Mouse (Mus musculus) gastrocnemius, adult 18-20 months (tissue): Measurements from ENCODE around the gene Klhl3. TPM values are rescaled to one million over a fixed set of nuclear protein-coding genes. Genes with fewer than 3 reads are reported as not detected.
A peak's percentile ranks its signal among the peaks of the same experiment; 100 is the strongest.

Source experiments
- DNase-seq: peaks from one replicate; pipeline ENCODE4 v3.0.0; 2021; ENCODE audit warnings: low spot score
- total RNA-seq, 2 experiments: library from RNA; stranded (reverse); gene quantifications; 2 replicates each; pipeline ENCODE4 v1.2.3; 2021

Gene Klhl3
- total RNA-seq, 2 experiments from 2014 or later, result 0.26 to 0.78 TPM

DNA sequence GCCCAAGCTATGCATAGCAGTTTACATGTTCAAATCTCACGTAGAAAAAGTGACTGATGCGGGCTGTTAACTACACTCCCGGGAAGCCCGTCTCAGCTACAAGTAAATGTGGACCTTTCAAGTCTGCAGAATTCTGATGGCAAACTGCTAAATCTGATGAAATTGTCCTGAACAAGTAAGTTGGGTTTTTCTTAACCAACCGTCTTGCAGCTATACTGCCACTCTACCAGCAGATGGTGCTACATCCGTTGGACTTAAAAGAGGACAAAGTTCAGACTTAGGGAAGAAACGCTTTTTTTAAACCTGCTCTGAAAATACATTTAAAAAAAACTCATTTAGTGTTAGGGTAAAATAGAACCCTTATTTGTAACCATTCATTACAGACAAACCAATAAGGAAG is 12.7 kb upstream of the Klhl3 start:
- peak; percentile 64 for DNase-seq

GRCm38 (mm10) chr13:58124989-58125388 is 11.6 kb upstream of the Klhl3 start:
- no peak for DNase-seq

DNA sequence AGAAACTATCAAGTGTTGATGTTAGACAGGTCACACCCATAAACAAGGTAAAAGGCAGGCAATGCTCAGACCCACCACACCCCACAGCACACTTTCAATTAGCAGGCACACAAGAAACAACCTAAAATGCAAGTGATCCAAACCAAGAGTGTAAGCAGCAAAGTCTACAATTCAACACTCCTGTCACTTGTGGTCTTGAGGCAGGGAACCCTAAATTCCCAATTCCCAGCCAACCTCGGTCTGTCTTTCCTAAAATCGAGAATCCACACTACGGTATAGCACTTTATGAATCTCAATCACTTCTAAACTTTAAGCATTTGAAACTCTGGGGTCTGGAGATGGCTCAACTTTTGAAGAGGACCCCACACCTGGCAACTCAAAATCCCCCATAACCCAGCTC is 10.9 kb upstream of the Klhl3 start:
- DNase-seq, result no peak

GRCm38 (mm10) chr13:58123381-58123780 is 10.0 kb upstream of the Klhl3 start:
- no peak for DNase-seq

DNA sequence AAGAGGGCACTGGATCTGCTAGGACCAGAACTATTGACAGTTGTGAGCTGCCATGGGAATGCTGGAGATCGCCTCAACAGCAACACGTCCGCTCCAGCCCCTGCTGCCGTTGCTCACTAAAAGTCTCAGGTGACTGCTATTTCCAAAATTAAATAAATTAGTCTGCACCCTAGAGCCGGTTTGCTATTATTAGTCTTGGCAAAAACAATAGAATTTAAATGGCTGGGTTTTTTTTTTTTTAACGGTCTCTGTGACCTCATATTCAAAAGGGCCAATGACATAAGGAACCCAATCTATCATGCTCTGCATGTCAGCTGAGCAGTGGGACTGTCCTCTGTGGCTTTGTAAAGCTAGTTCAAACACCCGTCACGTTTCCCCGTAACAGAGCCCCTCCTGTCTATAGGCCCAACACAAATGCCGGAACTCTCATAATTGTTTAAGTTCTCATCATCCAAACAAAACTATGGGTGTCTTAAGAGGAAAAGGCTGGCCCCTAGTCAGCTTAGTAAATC is 9.4 kb upstream of the Klhl3 start:
- no peak for DNase-seq

DNA sequence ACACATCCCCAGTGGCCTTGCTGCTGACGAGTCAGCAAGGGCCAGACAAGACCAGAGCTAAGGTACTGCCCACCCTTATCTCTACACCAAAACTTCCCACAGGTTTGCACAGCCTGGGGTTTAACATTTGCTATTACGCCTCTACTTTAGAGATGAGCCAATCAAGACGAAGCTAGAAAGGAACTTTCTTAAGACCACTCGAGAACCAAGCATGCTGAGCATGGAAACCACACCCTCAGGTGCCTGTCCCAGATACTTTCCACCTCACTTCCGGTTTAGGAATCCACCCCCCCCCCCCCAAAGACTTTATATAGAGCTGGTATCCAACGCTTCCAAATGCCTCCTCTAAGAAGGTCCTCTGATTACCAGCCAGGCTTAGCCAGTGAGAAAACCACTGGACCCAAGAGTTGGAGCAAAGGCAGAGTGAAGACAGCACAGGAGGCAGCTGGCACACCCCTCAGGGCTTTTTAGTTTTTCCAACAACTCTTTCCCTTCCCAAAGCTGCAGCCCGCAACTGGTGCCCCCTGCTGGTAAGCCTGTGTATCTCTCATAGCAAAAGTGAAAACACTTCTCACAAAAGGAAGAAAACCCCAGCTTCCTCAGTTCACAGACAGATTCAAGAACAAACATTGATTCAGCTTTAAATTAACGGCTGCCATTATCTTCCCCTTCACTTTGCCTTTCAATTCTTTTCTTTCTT is 4.1 kb upstream of the Klhl3 start:
- peak; percentile 70 for DNase-seq

DNA sequence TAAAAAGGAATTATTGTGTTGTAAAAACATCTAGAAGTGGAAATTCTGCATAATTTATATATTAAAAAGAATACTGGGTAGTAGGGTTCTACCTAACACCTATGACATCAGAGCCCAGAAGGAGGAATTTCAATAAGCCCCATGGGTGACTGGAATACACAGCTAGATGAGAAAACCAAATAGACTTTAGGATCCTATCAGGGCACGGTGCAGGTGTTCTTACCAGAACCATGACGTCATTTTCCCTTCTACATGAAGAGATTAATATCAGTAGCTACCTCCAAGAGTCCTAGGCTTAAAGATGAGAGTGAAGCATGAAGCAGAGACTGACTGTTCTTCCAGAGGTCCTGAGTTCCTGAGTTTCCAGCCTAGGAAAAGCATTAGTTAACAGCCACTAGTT is 3.4 kb upstream of the Klhl3 start:
- no peak for DNase-seq

- peak; percentile 11 for DNase-seq
These were observed 1.8 kb upstream of the Klhl3 start for GRCm38 (mm10) chr13:58115227-58115626.

DNA sequence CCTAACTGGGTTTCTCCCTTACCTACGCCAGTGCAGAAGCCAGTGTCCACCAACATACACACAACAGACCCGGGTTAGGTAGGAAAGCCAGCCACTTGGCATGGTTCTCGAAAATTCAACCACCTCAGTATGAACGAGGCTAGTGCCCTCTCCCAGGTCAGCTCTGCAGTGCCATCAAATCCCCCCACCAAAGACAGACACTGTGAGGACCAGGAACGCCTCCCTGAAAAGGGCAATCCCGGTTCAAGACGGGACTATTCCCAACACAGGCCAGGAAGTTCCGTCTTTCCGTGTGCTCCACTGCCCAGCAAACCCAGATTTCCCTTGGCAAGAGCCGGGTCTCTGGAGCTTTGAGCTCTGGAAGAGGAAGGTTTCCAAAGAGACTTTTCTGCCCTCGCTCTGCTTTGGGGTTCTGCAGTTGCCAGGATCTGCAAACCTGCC is 771 bp downstream of the Klhl3 start:
- DNase-seq, result peak; percentile 8

DNA sequence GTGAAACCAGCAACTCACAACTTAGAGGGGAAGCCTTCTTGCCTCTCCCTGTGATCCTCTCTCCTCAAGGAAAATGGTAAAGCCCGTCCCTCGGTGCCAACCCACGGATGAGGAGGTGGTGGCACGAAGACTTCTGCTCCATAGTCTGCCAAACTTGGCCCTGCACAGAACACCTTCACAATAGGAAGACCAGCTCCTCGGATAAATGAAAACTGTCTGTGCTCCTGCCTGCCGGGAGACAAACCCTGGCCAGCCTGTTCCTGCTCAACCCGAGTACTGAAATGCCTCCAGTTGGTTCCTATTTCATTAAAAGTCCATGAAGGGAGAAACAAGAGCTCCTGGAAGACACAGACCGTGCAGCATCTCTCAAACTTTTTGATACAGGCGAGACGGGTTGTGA is 1.2 kb downstream of the Klhl3 start:
- no peak for DNase-seq

DNA sequence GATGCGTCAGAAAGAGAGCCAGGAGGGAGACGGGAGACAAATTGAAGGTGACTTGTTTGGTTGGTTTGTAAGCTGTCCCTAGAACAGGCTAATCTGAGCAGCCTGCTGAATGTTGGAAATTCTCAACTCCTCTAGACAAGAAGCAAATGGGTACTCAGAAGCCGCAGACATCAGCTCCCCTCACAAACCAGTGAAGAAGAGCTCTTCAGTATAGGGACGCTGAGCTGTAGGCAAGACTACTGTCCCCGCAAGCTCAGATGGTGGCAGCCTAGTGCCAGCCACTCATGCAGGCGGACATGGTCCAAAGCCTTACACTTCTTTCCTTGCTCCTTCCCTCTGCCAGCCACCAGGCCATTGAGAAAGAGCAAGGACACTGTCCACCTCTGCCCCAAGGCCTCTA is 2.1 kb downstream of the Klhl3 start:
- DNase-seq, result no peak

GRCm38 (mm10) chr13:58090643-58091042 is 22.7 kb downstream of the Klhl3 start:
- DNase-seq, result no peak

DNA sequence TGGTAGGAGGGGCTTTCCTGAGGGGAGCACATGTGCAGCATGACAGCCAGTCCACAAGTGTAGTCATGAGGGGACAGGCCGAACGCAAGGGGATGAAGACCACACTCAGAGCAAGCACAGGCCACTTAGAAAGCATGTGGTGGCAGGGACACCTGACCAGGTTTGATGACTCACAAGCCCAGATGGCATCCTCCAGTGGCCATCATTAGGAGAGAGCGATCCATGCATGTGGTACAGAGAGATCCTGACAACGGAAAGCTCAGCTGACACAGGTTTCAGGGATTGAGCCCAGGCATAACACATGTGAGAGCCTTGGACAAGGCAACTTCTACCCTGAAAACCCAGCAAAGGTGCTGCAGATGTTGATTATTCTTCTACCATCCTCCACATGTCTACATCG is 29.0 kb downstream of the Klhl3 start:
- no peak for DNase-seq

DNA sequence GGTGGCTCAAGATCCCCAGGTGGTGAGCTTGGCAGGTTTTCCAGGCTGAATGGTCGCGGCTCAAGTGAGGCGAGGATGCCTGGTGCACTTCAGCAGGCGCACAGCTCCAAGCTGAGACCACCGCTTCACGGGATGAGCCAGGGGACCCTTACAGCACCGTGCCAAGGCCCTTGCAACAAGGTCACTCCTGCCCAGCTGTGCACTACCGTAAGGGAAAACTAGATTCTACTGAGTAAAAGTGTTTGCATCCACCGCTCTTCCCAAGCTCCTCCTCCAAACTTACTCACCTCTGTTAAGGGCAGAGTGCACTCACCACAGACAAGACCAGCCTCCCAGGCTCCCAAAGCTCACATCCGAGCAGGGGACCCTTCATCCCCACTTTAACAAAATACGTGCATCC is 29.9 kb downstream of the Klhl3 start:
- no peak for DNase-seq

DNA sequence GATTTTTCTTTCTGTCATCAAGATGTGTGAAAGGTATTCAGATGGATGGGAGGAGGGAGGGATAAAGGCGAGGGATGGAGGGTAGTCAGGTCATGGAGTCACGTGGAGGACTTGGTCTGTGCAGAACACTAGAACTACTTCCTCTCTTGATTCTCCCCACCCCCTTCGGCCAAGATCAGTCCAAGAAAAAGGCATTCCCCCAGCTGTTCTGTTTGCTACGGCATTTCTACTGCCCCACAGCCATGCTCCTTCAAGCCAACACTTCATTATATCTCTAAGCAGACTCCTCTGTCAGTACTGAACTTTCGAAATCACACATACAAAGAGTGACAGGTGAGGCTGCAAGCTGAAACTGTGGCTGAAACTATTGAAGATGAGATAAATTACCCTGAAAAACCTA is 30.3 kb downstream of the Klhl3 start:
- DNase-seq, result no peak

- DNase-seq, result no peak
These were observed 35.0 kb downstream of the Klhl3 start for GRCm38 (mm10) chr13:58078361-58078760.

- no peak for DNase-seq
These were observed 38.5 kb downstream of the Klhl3 start for GRCm38 (mm10) chr13:58074881-58075280.

- no peak for DNase-seq
These were observed 38.9 kb downstream of the Klhl3 start for GRCm38 (mm10) chr13:58074466-58074865.

DNA sequence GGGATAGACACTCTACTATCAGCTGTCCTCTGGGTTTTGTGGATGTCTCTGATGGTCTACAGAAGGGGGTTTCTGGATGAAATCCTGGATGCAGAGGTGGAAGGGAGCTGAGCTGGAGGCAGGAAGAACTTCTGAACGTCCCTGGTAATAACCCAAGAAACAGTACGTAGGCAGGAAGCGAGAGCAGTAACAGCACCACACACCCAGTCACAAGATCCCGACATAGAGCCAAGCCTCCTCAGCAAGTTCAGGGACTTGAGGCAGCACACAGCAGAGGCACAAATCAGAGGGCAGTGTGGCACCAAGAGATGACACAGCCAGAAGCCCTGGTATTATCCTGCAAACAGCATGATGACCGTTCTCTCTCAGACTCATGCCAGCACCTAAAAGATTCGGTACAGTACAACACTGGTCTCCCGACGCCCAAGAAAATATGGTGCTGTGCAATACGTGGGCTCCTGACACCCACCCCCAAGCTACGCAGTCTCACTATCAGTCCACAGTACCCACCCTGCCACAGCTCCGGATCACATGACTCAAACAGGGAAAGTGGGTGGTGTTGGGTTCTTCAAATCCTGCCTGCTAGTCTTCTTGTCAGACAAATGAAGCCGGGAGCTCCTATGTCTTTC is 40.0 kb downstream of the Klhl3 start:
- peak; percentile 11 for DNase-seq

DNA sequence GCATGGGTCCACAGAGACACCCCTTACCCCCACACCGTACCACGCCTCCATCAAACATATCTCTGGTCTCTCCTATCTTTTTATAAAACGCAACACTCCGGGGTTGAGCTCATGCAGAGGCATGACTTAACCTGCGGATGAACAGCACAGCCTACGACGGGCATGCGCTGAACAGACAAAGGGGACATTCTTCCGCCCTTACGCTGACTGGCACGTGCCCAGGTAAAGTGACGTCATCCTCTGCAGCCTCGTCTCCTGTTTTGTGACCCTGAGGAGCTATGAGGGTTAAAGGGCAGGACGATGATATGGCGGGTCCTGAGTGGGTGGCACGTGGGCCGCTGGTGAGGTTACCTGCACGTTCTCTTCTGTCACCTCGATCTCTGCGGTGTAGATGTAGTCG is 42.2 kb downstream of the Klhl3 start:
- no peak for DNase-seq

- DNase-seq, result no peak
These were observed 42.9 kb downstream of the Klhl3 start for GRCm38 (mm10) chr13:58070504-58070903.

DNA sequence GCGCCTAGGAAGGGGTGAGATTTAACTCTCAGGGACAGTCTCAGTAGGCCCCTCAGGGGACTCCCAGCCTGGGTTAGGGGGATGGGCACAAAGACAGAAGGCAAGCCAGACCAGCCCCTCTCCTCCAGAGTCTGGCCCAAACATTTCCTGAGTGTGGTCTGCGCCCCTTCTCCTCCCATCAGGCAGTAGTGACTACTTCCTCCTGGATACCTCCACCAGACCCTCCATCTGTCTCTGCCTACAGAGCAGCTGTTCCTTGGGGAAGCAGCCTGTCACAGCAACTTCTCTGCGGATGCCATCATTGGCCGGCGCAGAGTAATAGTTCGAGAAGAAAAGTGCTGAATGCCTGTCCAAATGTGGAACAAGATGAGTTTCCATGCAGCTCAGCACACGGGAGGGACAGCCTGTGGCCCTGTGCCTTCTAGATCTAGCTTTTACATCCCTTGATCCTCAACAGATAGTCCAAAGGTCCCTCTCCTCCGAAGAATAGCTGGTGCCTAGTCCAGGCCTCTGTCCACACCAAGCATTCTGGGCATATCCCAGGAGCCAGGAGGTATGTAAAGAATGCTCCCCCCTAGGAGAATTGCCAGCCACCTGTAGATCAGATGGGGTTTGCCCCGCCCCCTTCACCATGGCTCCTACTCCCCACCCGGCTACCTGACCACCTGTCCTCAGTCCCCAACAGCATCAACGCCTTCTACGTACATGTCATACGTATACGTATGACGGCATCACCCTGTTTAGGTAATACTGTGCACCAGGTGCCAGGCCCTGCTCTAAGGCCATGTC is 44.8 kb downstream of the Klhl3 start:
- DNase-seq, result no peak
